Mouse (Mus musculus): ENCODE results near the gene Slc35f5. TPM values are rescaled to one million over a fixed set of nuclear protein-coding genes. Genes with fewer than 3 reads are reported as not detected.

The Slc35f5 gene
- total and polyA plus RNA-seq, 2 experiments from 2014 or later: 21.3 to 34.9 TPM

DNA sequence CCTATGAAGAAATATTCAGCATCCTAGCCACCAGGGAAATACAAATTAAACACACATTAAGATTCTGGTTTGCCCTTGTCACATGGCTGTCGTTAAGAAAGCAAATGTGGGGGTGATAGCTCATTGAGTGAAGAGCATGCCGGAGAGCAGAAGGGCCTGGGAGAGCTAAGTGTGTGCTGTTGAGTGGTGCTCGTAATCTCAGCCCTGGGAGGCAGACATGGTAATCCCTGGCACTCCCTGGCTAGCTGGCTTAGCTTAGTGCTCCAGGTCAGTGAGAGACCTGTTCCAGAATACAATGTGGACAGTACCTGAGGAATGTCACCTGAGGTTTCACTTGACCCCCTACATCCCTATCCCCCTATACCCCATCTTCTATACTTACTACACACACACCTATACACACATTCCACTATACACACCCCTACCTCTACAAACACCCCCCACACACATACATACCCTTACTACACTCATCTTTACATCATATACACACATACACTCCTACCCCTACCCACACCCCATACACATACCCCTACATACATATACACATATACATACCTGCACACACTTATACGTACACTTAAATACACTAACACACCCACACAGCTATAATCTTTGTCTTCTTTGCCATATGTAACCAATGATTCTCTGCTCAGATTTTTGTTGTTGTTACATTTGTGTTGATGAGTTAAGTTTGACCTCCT, 64.1 kb downstream of the Slc35f5 start:
- DNase-seq: no peak
- Histone ChIP-seq H3K4me2 (ENCODE audit: low read depth) (no peak overlapping the region), H3K4me1 (ENCODE audit: insufficient read depth) (no peaks in the 10 kb centered on the region), H3K9me3 (ENCODE audit: low read length) (no peaks in the 10 kb centered on the region), H3K9ac (no peak overlapping the region), H3K4me3 (ENCODE audit: low read depth, low read length) (no peak overlapping the region), H3K36me3 (ENCODE audit: insufficient read depth) (no peaks in the 10 kb centered on the region), H3K27ac (ENCODE audit: low read depth, low read length) (no peak overlapping the region), H3K27me3 (ENCODE audit: insufficient read depth, low read length) (no peaks in the 10 kb centered on the region)
- WGBS: 64% methylated on average over 4 of the region's 4 CpGs
- ATAC-seq: no peak
- no peak for TF ChIP-seq CTCF (IDR thresholded peaks at IDR 0.05; ENCODE audit: low read depth)

DNA sequence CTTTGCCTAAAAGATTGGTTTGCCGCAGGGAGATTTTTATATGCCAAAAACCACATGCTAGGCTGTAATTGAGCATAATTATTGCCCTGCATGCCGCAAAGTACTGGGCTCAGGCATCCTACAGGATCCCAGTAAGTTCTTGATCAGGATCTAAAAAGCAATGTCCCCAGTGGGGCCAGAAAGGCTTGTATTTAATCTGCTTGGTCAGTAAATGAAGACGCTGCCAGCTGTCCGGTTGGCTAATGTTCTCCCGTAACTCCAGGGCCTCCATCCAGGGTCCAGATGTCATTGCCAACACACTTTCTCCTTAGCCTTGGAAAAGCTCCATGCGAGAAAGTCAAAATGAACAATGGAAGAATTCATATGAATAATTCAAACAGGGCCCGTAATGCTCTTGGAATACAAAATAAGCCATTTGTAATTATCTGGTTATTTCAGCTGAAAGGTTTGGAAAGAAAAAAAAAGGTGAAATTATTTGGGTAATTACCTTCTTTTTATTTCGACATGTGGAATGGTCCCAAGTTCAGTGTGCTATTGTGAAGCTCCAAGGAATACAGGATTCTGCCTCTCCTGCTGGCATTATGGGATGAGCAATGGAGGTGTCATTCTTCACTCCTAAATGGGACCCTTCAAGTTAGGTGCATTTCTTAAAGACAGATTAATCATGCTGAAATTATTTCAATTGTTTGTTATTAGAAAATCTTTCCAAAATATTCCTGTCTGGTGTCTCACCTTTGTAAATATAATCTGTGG, 79.3 kb downstream of the Slc35f5 start:
- Histone ChIP-seq H3K27me3 (ENCODE audit: insufficient read depth, low read length) (no peaks in the 10 kb centered on the region), H3K27ac (ENCODE audit: low read depth, low read length) (peak overlapping the region; percentile 36), H3K9ac (no peak overlapping the region), H3K4me1 (ENCODE audit: insufficient read depth) (no peaks in the 10 kb centered on the region), H3K4me2 (ENCODE audit: low read depth) (no peak overlapping the region), H3K36me3 (ENCODE audit: insufficient read depth) (no peaks in the 10 kb centered on the region), H3K4me3 (ENCODE audit: low read depth, low read length) (no peak overlapping the region), H3K9me3 (ENCODE audit: low read length) (no peaks in the 10 kb centered on the region)
- ATAC-seq: peak; percentile 85
- 18% methylated on average over 8 of the region's 8 CpGs for WGBS
- DNase-seq: peak; percentile 58
- TF ChIP-seq CTCF (IDR thresholded peaks at IDR 0.05; ENCODE audit: low read depth): no peak

DNA sequence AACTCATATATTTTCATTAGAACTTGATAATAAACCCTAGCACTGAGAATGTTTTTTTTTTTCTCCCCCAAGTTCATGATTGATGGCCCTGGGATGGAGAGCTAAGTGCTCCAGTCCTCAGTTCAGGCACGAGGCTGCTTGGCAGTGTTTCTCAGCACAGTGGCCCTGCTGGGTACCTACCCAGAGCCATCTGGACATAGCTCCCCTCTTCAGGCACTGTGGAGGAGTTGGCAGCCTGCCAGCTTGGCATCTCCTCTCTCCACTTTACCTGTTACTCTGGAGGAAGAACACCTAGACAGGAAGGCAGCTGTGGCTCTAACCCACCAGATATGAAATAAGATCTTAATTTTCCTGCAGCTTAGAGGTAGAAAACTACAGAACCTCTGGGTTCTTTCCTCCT, 83.2 kb downstream of the Slc35f5 start:
- no peak overlapping the region for H3K4me3 ChIP-seq (ENCODE audit: low read depth, low read length)
- H3K36me3 ChIP-seq (ENCODE audit: insufficient read depth): no peaks in the 10 kb centered on the region
- H3K4me1 ChIP-seq (ENCODE audit: insufficient read depth): no peaks in the 10 kb centered on the region
- DNase-seq: no peak
- no peak for TF ChIP-seq CTCF (IDR thresholded peaks at IDR 0.05; ENCODE audit: low read depth)
- no peaks in the 10 kb centered on the region for H3K27me3 ChIP-seq (ENCODE audit: insufficient read depth, low read length)
- no peaks in the 10 kb centered on the region for H3K9me3 ChIP-seq (ENCODE audit: low read length)
- no peak for ATAC-seq
- 28% methylated on average over 1 of the region's 1 CpGs for WGBS
- no peak overlapping the region for H3K27ac ChIP-seq (ENCODE audit: low read depth, low read length)
- H3K4me2 ChIP-seq (ENCODE audit: low read depth): no peak overlapping the region
- no peak overlapping the region for H3K9ac ChIP-seq

Other genes starting within 250 kb of the Slc35f5 start
- 301 and 316 TPM in 2 replicates for gene Actr3, start 124.9 kb upstream of the Slc35f5 start, total RNA-seq (2014; rRNA removed)
- gene Actr3, start 124.9 kb upstream of the Slc35f5 start, polyA plus RNA-seq (2015; fragmentation: Nextera tagmentation; extraction: Ambion mirVana): 180 and 216 TPM in 2 replicates
- gene Gpr39, start 116.4 kb downstream of the Slc35f5 start, total RNA-seq (2014; rRNA removed): 0.15 and 0.38 TPM in 2 replicates
- gene Gpr39, start 116.4 kb downstream of the Slc35f5 start, polyA plus RNA-seq (2015; fragmentation: Nextera tagmentation; extraction: Ambion mirVana): not detected in 2 replicates

Measured in forebrain, postnatal 0 days (tissue).